Mouse (Mus musculus) gastrocnemius, postnatal 10 days (tissue): ENCODE results near the gene Acbd6. TPM values are rescaled to one million over a fixed set of nuclear protein-coding genes. Genes with fewer than 3 reads are reported as not detected.

Experiments used
- DNase-seq: peaks from one replicate; pipeline ENCODE4 v3.0.0; 2021; ENCODE audit warnings: mixed read lengths
- total RNA-seq, 2 experiments: library from RNA; stranded (reverse); gene quantifications; 2 replicates each; pipeline ENCODE4 v1.2.3; 2021

Gene Acbd6
- total RNA-seq, 2 experiments from 2014 or later: 56.2 to 59.8 TPM

- no peak for DNase-seq
Measured at GRCm38 (mm10) chr1:155724301-155724700, 166.4 kb downstream of the Acbd6 start.

- no peak for DNase-seq
Measured at GRCm38 (mm10) chr1:155725876-155726275, 168.0 kb downstream of the Acbd6 start.

GRCm38 (mm10) chr1:155727830-155728229 lies 169.9 kb downstream of the Acbd6 start:
- no peak for DNase-seq

- no peak for DNase-seq
Measured at GRCm38 (mm10) chr1:155729113-155729795, 171.3 kb downstream of the Acbd6 start.

- no peak for DNase-seq
Measured at GRCm38 (mm10) chr1:155731156-155731555, 173.2 kb downstream of the Acbd6 start.

- no peak for DNase-seq
Measured at GRCm38 (mm10) chr1:155736096-155736825, 178.3 kb downstream of the Acbd6 start.

- DNase-seq: no peak
Measured at GRCm38 (mm10) chr1:155737017-155737808, 179.3 kb downstream of the Acbd6 start.

GRCm38 (mm10) chr1:155737809-155738383 lies 180.0 kb downstream of the Acbd6 start:
- no peak for DNase-seq

Other genes starting within 250 kb of the Acbd6 start
- gene Xpr1, start 140.7 kb upstream of the Acbd6 start, total RNA-seq: 10 to 100 TPM; 29.3 to 32.6 TPM
- not detected for gene Lhx4, start 193.6 kb downstream of the Acbd6 start, total RNA-seq